Mouse (Mus musculus) CH12.LX (cell line): Measurements from ENCODE around the gene Ppef2.

Source experiments
- CTCF ChIP-seq, 2 experiments: IDR thresholded peaks in 1 of 2; conservative IDR thresholded peaks in 1 of 2; 2 replicates each; pipeline ENCODE4 v1.5.1; 2011 to 2012; ENCODE audit warnings: low read depth in 2 of 2, low read length in 2 of 2, improper control_type of control experiment in 1 of 2, inconsistent platforms in 1 of 2, mild to moderate bottlenecking in 1 of 2, moderate library complexity in 1 of 2
- MAFK ChIP-seq: IDR thresholded peaks from 2 replicates; pipeline ENCODE4 v1.6.1; 2011; ENCODE audit warnings: low read length, improper control_type of control experiment; ENCODE audit not compliant: insufficient replicate concordance
- NELFE ChIP-seq: IDR thresholded peaks from 2 replicates; pipeline ENCODE4 v1.6.1; 2011; ENCODE audit warnings: low read depth, low read length, improper control_type of control experiment
- PAX5 ChIP-seq: IDR thresholded peaks from 2 replicates; pipeline ENCODE4 v1.6.1; 2012; ENCODE audit warnings: low read length, inconsistent platforms, mixed read lengths
- POLR2A ChIP-seq: IDR thresholded peaks from 2 replicates; pipeline ENCODE4 v1.6.1; 2011; ENCODE audit warnings: low read depth, mild to moderate bottlenecking, improper control_type of control experiment, low read length
- RCOR1 ChIP-seq: conservative IDR thresholded peaks from 2 replicates; pipeline ENCODE4 v1.6.1; 2012; ENCODE audit warnings: low read depth, mild to moderate bottlenecking, inconsistent platforms, low read length, improper control_type of control experiment
- TCF12 ChIP-seq: IDR thresholded peaks from 2 replicates; pipeline ENCODE4 v1.6.1; 2014; ENCODE audit warnings: low read depth, mild to moderate bottlenecking, inconsistent platforms, low read length, improper control_type of control experiment
- USF1 ChIP-seq: IDR thresholded peaks from 2 replicates; pipeline ENCODE4 v1.6.1; 2014; ENCODE audit warnings: low read depth, mild to moderate bottlenecking, inconsistent platforms, low read length, improper control_type of control experiment
- USF2 ChIP-seq: conservative IDR thresholded peaks from 2 replicates; pipeline ENCODE4 v1.6.1; 2011; ENCODE audit warnings: low read depth, low read length, improper control_type of control experiment
- ZKSCAN1 ChIP-seq: IDR thresholded peaks from 2 replicates; pipeline ENCODE4 v1.6.1; 2012; ENCODE audit warnings: low read depth, inconsistent platforms, low read length, improper control_type of control experiment, borderline replicate concordance

- TF ChIP-seq USF2 (no peak), CTCF (conservative IDR thresholded peaks at IDR 0.05 in 1 of 2, IDR thresholded peaks at IDR 0.05 in 1 of 2; ENCODE audit: low read depth in 2 of 2, low read length in 2 of 2) (no peak), TCF12 (no peak), ZKSCAN1 (no peak), USF1 (no peak), NELFE (no peak), POLR2A (no peak), PAX5 (no peak), RCOR1 (no peak), MAFK (no peak)
Observed at GRCm38 (mm10) chr5:92262646-92263045, 6.6 kb upstream of the Ppef2 start.
